Mouse (Mus musculus) cortical plate, adult 2 months (tissue): Measurements from ENCODE around the gene Lrrc74a. TPM values are rescaled to one million over a fixed set of nuclear protein-coding genes. Genes with fewer than 3 reads are reported as not detected.

Experiments used
- H3K27ac ChIP-seq: fragments of 200-500 bp; 2 replicates; pipeline ENCODE4 v1.5.1; 2012; ENCODE audit warnings: low read length, control low read depth, inconsistent platforms; ENCODE audit not compliant: insufficient read depth
- H3K4me1 ChIP-seq: fragments of 200-500 bp; 2 replicates; pipeline ENCODE4 v1.6.1; 2011; ENCODE audit warnings: low read length; ENCODE audit not compliant: control insufficient read depth, insufficient read depth
- H3K4me3 ChIP-seq: fragments of 200-500 bp; 2 replicates; pipeline ENCODE4 v1.5.1; 2011; ENCODE audit warnings: mild to moderate bottlenecking, low read length, control low read depth; ENCODE audit not compliant: insufficient read depth
- CTCF ChIP-seq: fragments of 200-500 bp; IDR thresholded peaks from 2 replicates; pipeline ENCODE4 v1.5.1; 2011; ENCODE audit warnings: mild to moderate bottlenecking, control low read depth, low read length; ENCODE audit not compliant: insufficient read depth; ENCODE audit errors: extremely low read depth
- POLR2A ChIP-seq: fragments of 200-500 bp; IDR thresholded peaks from 2 replicates; pipeline ENCODE4 v1.6.1; 2011; ENCODE audit warnings: mild to moderate bottlenecking, low read length, control low read depth; ENCODE audit not compliant: insufficient read depth; ENCODE audit errors: extremely low read depth
- polyA plus RNA-seq: library from polyadenylated mRNA; depleted of rRNA; stranded (reverse); fragments of >200 nt; gene quantifications from 2 replicates; pipeline ENCODE4 v1.2.3, GENCODE M21; 2012

Lrrc74a gene
- polyA plus RNA-seq, 1 experiment, result not detected

- Histone ChIP-seq H3K4me1 (peaks cover 9% of the 10 kb centered on the region; the same call in 1 of the 2 replicates), H3K27ac (no peak overlapping the region), H3K4me3 (no peak overlapping the region)
- TF ChIP-seq CTCF (no peak), POLR2A (no peak)
These were observed 40.8 kb upstream of the Lrrc74a start for GRCm38 (mm10) chr12:86693389-86693788.

GRCm38 (mm10) chr12:86694441-86694840, 39.7 kb upstream of the Lrrc74a start:
- Histone ChIP-seq H3K4me1 (peaks cover 9% of the 10 kb centered on the region; the same call in 1 of the 2 replicates), H3K4me3 (no peak overlapping the region), H3K27ac (0 out of 2 replicates have a peak overlapping the region, but pooled peaks have one; percentile 14)
- TF ChIP-seq CTCF (no peak), POLR2A (no peak)

- Histone ChIP-seq H3K27ac (peak overlapping the region; percentile 31; the same call in 1 of the 2 replicates), H3K4me3 (no peak overlapping the region), H3K4me1 (peaks cover 8% of the 10 kb centered on the region; the same call in 1 of the 2 replicates)
- TF ChIP-seq CTCF (no peak), POLR2A (no peak)
These were observed 36.2 kb upstream of the Lrrc74a start for GRCm38 (mm10) chr12:86697996-86698395.

GRCm38 (mm10) chr12:86698537-86698936, 35.6 kb upstream of the Lrrc74a start:
- TF ChIP-seq CTCF (no peak), POLR2A (no peak)
- Histone ChIP-seq H3K4me1 (peaks cover 8% of the 10 kb centered on the region; the same call in 1 of the 2 replicates), H3K4me3 (no peak overlapping the region), H3K27ac (peak overlapping the region; percentile 31)

GRCm38 (mm10) chr12:86699965-86700926, 33.9 kb upstream of the Lrrc74a start:
- peak; percentile 59 for TF ChIP-seq POLR2A
- no peak for TF ChIP-seq CTCF
- peak overlapping the region; percentile 73 for H3K27ac ChIP-seq
- H3K4me1 ChIP-seq, result peaks cover 8% of the 10 kb centered on the region; the same call in 1 of the 2 replicates
- H3K4me3 ChIP-seq, result no peak overlapping the region

- Histone ChIP-seq H3K27ac (peak overlapping the region; percentile 73), H3K4me1 (peaks cover 8% of the 10 kb centered on the region; the same call in 1 of the 2 replicates), H3K4me3 (no peak overlapping the region)
- TF ChIP-seq POLR2A, result no peak
- no peak for TF ChIP-seq CTCF
These were observed 33.2 kb upstream of the Lrrc74a start for GRCm38 (mm10) chr12:86700927-86701310.

GRCm38 (mm10) chr12:86701491-86701890, 32.7 kb upstream of the Lrrc74a start:
- H3K27ac ChIP-seq, result peak overlapping the region; percentile 73; the same call in 1 of the 2 replicates

GRCm38 (mm10) chr12:86702690-86703089, 31.5 kb upstream of the Lrrc74a start:
- H3K4me1 ChIP-seq, result peaks cover 8% of the 10 kb centered on the region; the same call in 1 of the 2 replicates
- no peak for TF ChIP-seq POLR2A
- TF ChIP-seq CTCF, result no peak
- H3K4me3 ChIP-seq, result no peak overlapping the region
- no peak overlapping the region for H3K27ac ChIP-seq

More at GRCm38 (mm10) chr12:86701491-86701890, 32.7 kb upstream of the Lrrc74a start:
- no peak for TF ChIP-seq POLR2A
- no peak for TF ChIP-seq CTCF
- Histone ChIP-seq H3K4me3 (no peak overlapping the region), H3K4me1 (peaks cover 8% of the 10 kb centered on the region; the same call in 1 of the 2 replicates)

GRCm38 (mm10) chr12:86705843-86706242, 28.3 kb upstream of the Lrrc74a start:
- H3K4me3 ChIP-seq, result no peak overlapping the region
- no peak overlapping the region for H3K27ac ChIP-seq
- peaks cover 3% of the 10 kb centered on the region; the same call in 1 of the 2 replicates for H3K4me1 ChIP-seq
- TF ChIP-seq POLR2A (no peak), CTCF (no peak)
